Mouse (Mus musculus) heart, embryonic 14.5 days (tissue): Measurements from ENCODE around the gene Slit3. TPM values are rescaled to one million over a fixed set of nuclear protein-coding genes. Genes with fewer than 3 reads are reported as not detected.
A peak's percentile ranks its signal among the peaks of the same experiment; 100 is the strongest.

Experiments used
- ATAC-seq: fragments of 200-750 bp; cut with Nextera tagmentation; 2 replicates; pipeline ENCODE4 v1.8.0; 2017; ENCODE audit warnings: low read depth, moderate TSS enrichment; ENCODE audit not compliant: insufficient number of reproducible peaks, insufficient read depth, low FRiP score
- H3K27ac ChIP-seq, 2 experiments: fragments of 200-500 bp in 1 of 2; fragments of 300-500 bp in 1 of 2; sonication (generic) in 1 of 2; replicated peaks in 1 of 2; 2 replicates each; pipeline ENCODE4 v1.5.1; 2012 to 2014; ENCODE audit warnings: low read depth in 2 of 2, low read length in 2 of 2, control low read depth in 1 of 2, mild to moderate bottlenecking in 1 of 2, mixed read lengths in 1 of 2; ENCODE audit not compliant: control insufficient read depth in 1 of 2, insufficient read depth in 1 of 2
- H3K27me3 ChIP-seq: fragments of 300-500 bp; sonication (generic); 2 replicates; pipeline ENCODE4 v1.6.1; 2014; ENCODE audit warnings: mild to moderate bottlenecking, low read length, control low read depth; ENCODE audit not compliant: control insufficient read depth, insufficient read depth
- H3K36me3 ChIP-seq: fragments of 300-500 bp; sonication (generic); 2 replicates; pipeline ENCODE4 v1.6.1; 2014; ENCODE audit warnings: mild to moderate bottlenecking, control low read depth, low read length, mixed read lengths; ENCODE audit not compliant: control insufficient read depth, insufficient read depth
- H3K4me1 ChIP-seq, 2 experiments: fragments of 200-500 bp in 1 of 2; fragments of 300-500 bp in 1 of 2; sonication (generic) in 1 of 2; 2 replicates each; pipeline ENCODE4 v1.6.1; 2012 to 2014; ENCODE audit warnings: low read length in 2 of 2, control low read depth in 1 of 2, mixed read lengths in 1 of 2; ENCODE audit not compliant: control insufficient read depth in 2 of 2, insufficient read depth in 2 of 2
- H3K4me2 ChIP-seq: fragments of 300-500 bp; sonication (generic); 2 replicates; pipeline ENCODE4 v1.6.1; 2014; ENCODE audit warnings: mild to moderate bottlenecking, low read length
- H3K4me3 ChIP-seq, 2 experiments: fragments of 200-500 bp in 1 of 2; fragments of 300-500 bp in 1 of 2; sonication (generic) in 1 of 2; 2 replicates each; pipeline ENCODE4 v1.5.1; 2012 to 2014; ENCODE audit warnings: low read length in 2 of 2, mild to moderate bottlenecking in 2 of 2, control low read depth in 1 of 2, low read depth in 1 of 2, moderate library complexity in 1 of 2; ENCODE audit not compliant: control insufficient read depth in 1 of 2, insufficient read depth in 1 of 2
- H3K9ac ChIP-seq: fragments of 300-500 bp; sonication (generic); 2 replicates; pipeline ENCODE4 v1.6.1; 2014; ENCODE audit warnings: mild to moderate bottlenecking, low read length
- H3K9me3 ChIP-seq: fragments of 300-500 bp; sonication (generic); 2 replicates; pipeline ENCODE4 v1.6.1; 2016; ENCODE audit warnings: low read length, control low read depth; ENCODE audit not compliant: control insufficient read depth
- WGBS: fragments of 180-500 bp; shearing (Covaris S2); extraction: QIAGEN DNeasy Blood & Tissue Kit; methylation state at CpG from one replicate; pipeline ENCODE4 v1.1.7; 2014; 5-methylcytosine and 5-hydroxymethylcytosine counted together
- polyA plus RNA-seq: library from polyadenylated mRNA; unstranded; fragments of >200 nt; fragmentation: Nextera tagmentation; extraction: Ambion mirVana; gene quantifications from 2 replicates; pipeline ENCODE4 v1.2.1, GENCODE M21; 2014

Slit3 gene
- polyA plus RNA-seq, 1 experiment from 2014 or later, result 25.7 TPM

GRCm38 (mm10) chr11:35557476-35557875 lies 436.5 kb downstream of the Slit3 start:
- Histone ChIP-seq H3K4me2 (no peak overlapping the region), H3K9me3 (no peaks in the 10 kb centered on the region), H3K4me1 (no peaks in the 10 kb centered on the region; a peak in 1 of 4 replicates), H3K4me3 (no peak overlapping the region), H3K27ac (no peak overlapping the region), H3K36me3 (no peaks in the 10 kb centered on the region), H3K9ac (no peak overlapping the region), H3K27me3 (no peaks in the 10 kb centered on the region)
- ATAC-seq, result no peak
- WGBS, result 85% methylated on average over 8 of the region's 8 CpGs

- H3K4me1 ChIP-seq, result peaks cover 0 to 2% of the 10 kb centered on the region in 2 experiments; a peak in 1 of 4 replicates
- H3K4me2 ChIP-seq, result no peak overlapping the region
- H3K4me3 ChIP-seq, result no peak overlapping the region
- no peak for ATAC-seq
- H3K27me3 ChIP-seq, result no peaks in the 10 kb centered on the region
- no peaks in the 10 kb centered on the region for H3K9me3 ChIP-seq
- WGBS, result 75% methylated on average over 2 of the region's 2 CpGs
- no peak overlapping the region for H3K9ac ChIP-seq
- H3K27ac ChIP-seq, result no peak overlapping the region
- H3K36me3 ChIP-seq, result no peaks in the 10 kb centered on the region
Measured at GRCm38 (mm10) chr11:35558311-35558710, 437.3 kb downstream of the Slit3 start.

- Histone ChIP-seq H3K9me3 (no peaks in the 10 kb centered on the region), H3K27ac (no peak overlapping the region), H3K4me3 (no peak overlapping the region), H3K4me1 (peaks cover 0 to 2% of the 10 kb centered on the region in 2 experiments; a peak in 1 of 4 replicates), H3K36me3 (no peaks in the 10 kb centered on the region), H3K9ac (no peak overlapping the region), H3K27me3 (no peaks in the 10 kb centered on the region), H3K4me2 (no peak overlapping the region)
- ATAC-seq, result no peak
- WGBS, result 92% methylated on average over 3 of the region's 3 CpGs
Measured at GRCm38 (mm10) chr11:35559386-35559785, 438.4 kb downstream of the Slit3 start.

- no peaks in the 10 kb centered on the region for H3K9me3 ChIP-seq
- no peak overlapping the region for H3K4me3 ChIP-seq
- no peak for ATAC-seq
- no peak overlapping the region for H3K27ac ChIP-seq
- H3K27me3 ChIP-seq, result no peaks in the 10 kb centered on the region
- H3K4me2 ChIP-seq, result no peak overlapping the region
- H3K4me1 ChIP-seq, result peaks cover 7 to 12% of the 10 kb centered on the region in 2 experiments
- WGBS, result 83% methylated on average over 9 of the region's 9 CpGs
- no peaks in the 10 kb centered on the region for H3K36me3 ChIP-seq
- no peak overlapping the region for H3K9ac ChIP-seq
Measured at GRCm38 (mm10) chr11:35561760-35562159, 440.7 kb downstream of the Slit3 start.

GRCm38 (mm10) chr11:35565322-35565721 lies 444.3 kb downstream of the Slit3 start:
- no peak overlapping the region for H3K4me2 ChIP-seq
- H3K36me3 ChIP-seq, result no peaks in the 10 kb centered on the region
- WGBS, result 11% methylated on average over 6 of the region's 6 CpGs
- H3K9ac ChIP-seq, result no peak overlapping the region
- H3K27me3 ChIP-seq, result no peaks in the 10 kb centered on the region
- H3K9me3 ChIP-seq, result no peaks in the 10 kb centered on the region
- H3K4me3 ChIP-seq, result no peak overlapping the region
- 0 out of 2 replicates have a peak, but pooled peaks have one; percentile 16 for ATAC-seq
- peaks cover 11 to 21% of the 10 kb centered on the region in 2 experiments for H3K4me1 ChIP-seq
- H3K27ac ChIP-seq, result no peak overlapping the region

- ATAC-seq, result no peak
- H3K4me2 ChIP-seq, result no peak overlapping the region
- no peak overlapping the region for H3K9ac ChIP-seq
- H3K27ac ChIP-seq, result no peak overlapping the region
- no peaks in the 10 kb centered on the region for H3K36me3 ChIP-seq
- 84% methylated on average over 3 of the region's 3 CpGs for WGBS
- peaks cover 11 to 21% of the 10 kb centered on the region in 2 experiments for H3K4me1 ChIP-seq
- no peak overlapping the region for H3K4me3 ChIP-seq
- no peaks in the 10 kb centered on the region for H3K9me3 ChIP-seq
- H3K27me3 ChIP-seq, result no peaks in the 10 kb centered on the region
Measured at GRCm38 (mm10) chr11:35566686-35567085, 445.7 kb downstream of the Slit3 start.

- ATAC-seq, result no peak
- 36% methylated on average over 6 of the region's 6 CpGs for WGBS
- H3K9ac ChIP-seq, result no peak overlapping the region
Measured at GRCm38 (mm10) chr11:35569126-35569916, 448.3 kb downstream of the Slit3 start.

More at GRCm38 (mm10) chr11:35569126-35569916, 448.3 kb downstream of the Slit3 start:
- peaks cover 16 to 31% of the 10 kb centered on the region in 2 experiments for H3K4me1 ChIP-seq
- H3K4me2 ChIP-seq, result no peak overlapping the region
- no peaks in the 10 kb centered on the region for H3K36me3 ChIP-seq
- no peaks in the 10 kb centered on the region for H3K27me3 ChIP-seq
- H3K4me3 ChIP-seq, result no peak overlapping the region
- no peak overlapping the region for H3K27ac ChIP-seq
- no peaks in the 10 kb centered on the region for H3K9me3 ChIP-seq
